Mouse (Mus musculus) heart, adult 2 months (tissue): ENCODE results near the gene Atxn7l1.

ENCODE experiments used
- CTCF ChIP-seq: fragments of 200-600 bp; IDR thresholded peaks from 2 replicates; pipeline ENCODE4 v1.8.1; 2022; ENCODE audit warnings: antibody characterized with exemption, mild to moderate bottlenecking, moderate library complexity
- EP300 ChIP-seq: fragments of 200-500 bp; IDR thresholded peaks from 2 replicates; pipeline ENCODE4 v1.6.1; 2011; ENCODE audit warnings: low read depth, low read length, control low read depth; ENCODE audit not compliant: insufficient read depth
- POLR2A ChIP-seq: fragments of 200-500 bp; IDR thresholded peaks from 2 replicates; pipeline ENCODE4 v1.6.1; 2011; ENCODE audit warnings: mild to moderate bottlenecking, low read depth, low read length, control low read depth; ENCODE audit not compliant: insufficient read depth

DNA sequence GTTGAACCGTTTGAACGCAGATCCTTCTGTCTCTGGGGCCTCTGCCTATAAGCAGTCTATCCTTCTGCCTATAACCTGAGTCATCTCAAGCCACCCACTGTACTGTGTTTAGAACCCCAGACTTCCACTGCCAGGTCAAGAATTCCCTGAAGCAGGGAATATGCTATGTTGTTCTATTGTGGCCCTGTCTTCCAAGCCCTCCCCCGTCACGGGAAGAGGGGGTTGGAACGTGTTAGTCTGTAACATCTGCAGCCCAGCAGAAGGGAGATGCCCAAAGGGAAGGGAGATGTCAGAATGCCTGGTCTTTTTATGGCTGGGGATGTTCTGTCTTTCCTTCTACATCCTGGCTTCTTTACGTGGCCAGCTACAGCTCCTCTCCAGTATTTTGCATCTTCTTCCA, 43.1 kb downstream of the Atxn7l1 start:
- TF ChIP-seq POLR2A: no peak
- TF ChIP-seq CTCF: no peak
- no peak for TF ChIP-seq EP300
